Mouse (Mus musculus) skeletal muscle tissue, adult 2 months (tissue): ENCODE measurements around the gene Rusc2.
A peak's percentile ranks its signal among the peaks of the same experiment; 100 is the strongest.

Experiments
- DNase-seq: peaks from one replicate; pipeline ENCODE4 v3.0.0-alpha.2; 2012; ENCODE audit warnings: low read depth, low spot score

The Rusc2 gene

GRCm38 (mm10) chr4:43381408-43382154 lies at the start of gene Rusc2:
TSS of gene Rusc2 (plus strand) at chr4:43381979.
- peak; percentile 82 for DNase-seq

GRCm38 (mm10) chr4:43334771-43335170 lies 47.0 kb upstream of the Rusc2 start:
- DNase-seq: no peak

GRCm38 (mm10) chr4:43336176-43336575 lies 45.6 kb upstream of the Rusc2 start:
- DNase-seq: no peak

GRCm38 (mm10) chr4:43340096-43340804 lies 41.5 kb upstream of the Rusc2 start:
- no peak for DNase-seq

GRCm38 (mm10) chr4:43341276-43341891 lies 40.4 kb upstream of the Rusc2 start:
- DNase-seq: no peak

- no peak for DNase-seq
Observed at GRCm38 (mm10) chr4:43342443-43342842, 39.3 kb upstream of the Rusc2 start.

- no peak for DNase-seq
Observed at GRCm38 (mm10) chr4:43344932-43345331, 36.8 kb upstream of the Rusc2 start.

- DNase-seq: no peak
Observed at GRCm38 (mm10) chr4:43349206-43349605, 32.6 kb upstream of the Rusc2 start.

- DNase-seq: no peak
Observed at GRCm38 (mm10) chr4:43350038-43350560, 31.7 kb upstream of the Rusc2 start.

- no peak for DNase-seq
Observed at GRCm38 (mm10) chr4:43353662-43354061, 28.1 kb upstream of the Rusc2 start.

- DNase-seq: no peak
Observed at GRCm38 (mm10) chr4:43364914-43365560, 16.7 kb upstream of the Rusc2 start.

GRCm38 (mm10) chr4:43367295-43367694 lies 14.5 kb upstream of the Rusc2 start:
- DNase-seq: no peak

- DNase-seq: no peak
Observed at GRCm38 (mm10) chr4:43367787-43368186, 14.0 kb upstream of the Rusc2 start.

GRCm38 (mm10) chr4:43371406-43371805 lies 10.4 kb upstream of the Rusc2 start:
- no peak for DNase-seq

- no peak for DNase-seq
Observed at GRCm38 (mm10) chr4:43372155-43372554, 9.6 kb upstream of the Rusc2 start.

- no peak for DNase-seq
Observed at GRCm38 (mm10) chr4:43374266-43374665, 7.5 kb upstream of the Rusc2 start.

GRCm38 (mm10) chr4:43379601-43380000 lies 2.2 kb upstream of the Rusc2 start:
- DNase-seq: no peak

GRCm38 (mm10) chr4:43380951-43381350 lies 828 bp upstream of the Rusc2 start:
- no peak for DNase-seq

- no peak for DNase-seq
Observed at GRCm38 (mm10) chr4:43382155-43383020, 609 bp downstream of the Rusc2 start.

GRCm38 (mm10) chr4:43383246-43384082 lies 1.7 kb downstream of the Rusc2 start:
- DNase-seq: no peak
